Mouse (Mus musculus): ENCODE data around the gene Gm11562. TPM values are rescaled to one million over a fixed set of nuclear protein-coding genes. Genes with fewer than 3 reads are reported as not detected.
"Not testable (repeated sequence)": the region's sequence is repeated elsewhere in the genome, so short reads cannot be mapped to it uniquely, and the experiment has no call there.

Gene Gm11562
- not detected in 2 replicates for polyA plus RNA-seq (2014; fragmentation: Nextera tagmentation; extraction: Ambion mirVana)

- WGBS: 88% methylated on average over 2 of the region's 2 CpGs
- H3K27me3 ChIP-seq (ENCODE audit: control insufficient read depth, insufficient read depth, low read length): no peaks in the 10 kb centered on the region
- no peak within 1 kb of the TSS for H3K27ac ChIP-seq (ENCODE audit: low read depth, low read length)
- no peak for ATAC-seq (ENCODE audit: low FRiP score)
- H3K4me2 ChIP-seq: no peak within 1 kb of the TSS
- no peak within 1 kb of the TSS for H3K9ac ChIP-seq (ENCODE audit: low read length)
- no peaks in the 10 kb centered on the region for H3K9me3 ChIP-seq (ENCODE audit: control insufficient read depth, low read length)
- no peaks in the 10 kb centered on the region for H3K4me1 ChIP-seq (ENCODE audit: control insufficient read depth, insufficient read depth, low read length)
- DNase-seq (ENCODE audit: low spot score, missing footprints): no peak
- no peaks in the 10 kb centered on the region for H3K36me3 ChIP-seq (ENCODE audit: control insufficient read depth, insufficient read depth, low read length)
- H3K4me3 ChIP-seq (ENCODE audit: low read depth, low read length): no peak within 1 kb of the TSS
These were observed at the start of gene Gm11562 for GRCm38 (mm10) chr11:99620335-99620734. TSS of gene Gm11562 (minus strand) at chr11:99620435.

- H3K4me1 ChIP-seq (ENCODE audit: control insufficient read depth, insufficient read depth, low read length): no peaks in the 10 kb centered on the region
- no peaks in the 10 kb centered on the region for H3K9me3 ChIP-seq (ENCODE audit: control insufficient read depth, low read length)
- no peaks in the 10 kb centered on the region for H3K27me3 ChIP-seq (ENCODE audit: control insufficient read depth, insufficient read depth, low read length)
- DNase-seq (ENCODE audit: low spot score, missing footprints) (no peak), ATAC-seq (ENCODE audit: low FRiP score) (no peak)
- no peak within 1 kb of the TSS for H3K4me3 ChIP-seq (ENCODE audit: low read depth, low read length)
- no peak within 1 kb of the TSS for H3K4me2 ChIP-seq
- H3K36me3 ChIP-seq (ENCODE audit: control insufficient read depth, insufficient read depth, low read length): no peaks in the 10 kb centered on the region
- H3K27ac ChIP-seq (ENCODE audit: low read depth, low read length): no peak within 1 kb of the TSS
- no peak within 1 kb of the TSS for H3K9ac ChIP-seq (ENCODE audit: low read length)
These were observed 45.6 kb upstream of the Gm11562 start, which contains the start of gene Krtap4-6 for GRCm38 (mm10) chr11:99665860-99666259. TSS of gene Krtap4-6 (minus strand) at chr11:99665960.

- 88% methylated on average over 10 of the region's 10 CpGs for WGBS
- no peak overlapping the region for H3K27ac ChIP-seq (ENCODE audit: low read depth, low read length)
- H3K4me3 ChIP-seq (ENCODE audit: low read depth, low read length): no peak overlapping the region
- DNase-seq (ENCODE audit: low spot score, missing footprints) (no peak), ATAC-seq (ENCODE audit: low FRiP score) (no peak)
- H3K9me3 ChIP-seq (ENCODE audit: control insufficient read depth, low read length): no peaks in the 10 kb centered on the region
- no peak overlapping the region for H3K9ac ChIP-seq (ENCODE audit: low read length)
- H3K27me3 ChIP-seq (ENCODE audit: control insufficient read depth, insufficient read depth, low read length): no peaks in the 10 kb centered on the region
- H3K4me2 ChIP-seq: no peak overlapping the region
- no peaks in the 10 kb centered on the region for H3K36me3 ChIP-seq (ENCODE audit: control insufficient read depth, insufficient read depth, low read length)
- H3K4me1 ChIP-seq (ENCODE audit: control insufficient read depth, insufficient read depth, low read length): no peaks in the 10 kb centered on the region
These were observed 42.6 kb upstream of the Gm11562 start for GRCm38 (mm10) chr11:99662802-99663201.

GRCm38 (mm10) chr11:99659256-99659655 lies 39.0 kb upstream of the Gm11562 start:
- 92% methylated on average over 4 of the region's 4 CpGs for WGBS
- Histone ChIP-seq H3K4me3 (ENCODE audit: low read depth, low read length) (no peak overlapping the region), H3K36me3 (ENCODE audit: control insufficient read depth, insufficient read depth, low read length) (no peaks in the 10 kb centered on the region), H3K27ac (ENCODE audit: low read depth, low read length) (no peak overlapping the region), H3K4me1 (ENCODE audit: control insufficient read depth, insufficient read depth, low read length) (no peaks in the 10 kb centered on the region), H3K27me3 (ENCODE audit: control insufficient read depth, insufficient read depth, low read length) (no peaks in the 10 kb centered on the region), H3K9me3 (ENCODE audit: control insufficient read depth, low read length) (no peaks in the 10 kb centered on the region), H3K9ac (ENCODE audit: low read length) (no peak overlapping the region), H3K4me2 (no peak overlapping the region)
- ATAC-seq (ENCODE audit: low FRiP score): no peak
- DNase-seq (ENCODE audit: low spot score, missing footprints): no peak

GRCm38 (mm10) chr11:99658467-99659010 lies 38.3 kb upstream of the Gm11562 start, which contains the start of gene Gm11563:
TSS of gene Gm11563 (minus strand) at chr11:99658960.
- not testable (repeated sequence) for H3K4me2 ChIP-seq; H3K4me3 ChIP-seq (ENCODE audit: low read depth, low read length); H3K4me1 ChIP-seq (ENCODE audit: control insufficient read depth, insufficient read depth, low read length); ATAC-seq (ENCODE audit: low FRiP score); H3K9ac ChIP-seq (ENCODE audit: low read length); H3K9me3 ChIP-seq (ENCODE audit: control insufficient read depth, low read length); H3K36me3 ChIP-seq (ENCODE audit: control insufficient read depth, insufficient read depth, low read length); DNase-seq (ENCODE audit: low spot score, missing footprints); H3K27me3 ChIP-seq (ENCODE audit: control insufficient read depth, insufficient read depth, low read length); H3K27ac ChIP-seq (ENCODE audit: low read depth, low read length)
- WGBS: 68% methylated on average over 10 of the region's 10 CpGs

- Histone ChIP-seq H3K4me1 (ENCODE audit: control insufficient read depth, insufficient read depth, low read length) (no peaks in the 10 kb centered on the region), H3K4me2 (no peak overlapping the region), H3K27ac (ENCODE audit: low read depth, low read length) (no peak overlapping the region), H3K36me3 (ENCODE audit: control insufficient read depth, insufficient read depth, low read length) (no peaks in the 10 kb centered on the region), H3K9ac (ENCODE audit: low read length) (no peak overlapping the region), H3K9me3 (ENCODE audit: control insufficient read depth, low read length) (no peaks in the 10 kb centered on the region), H3K4me3 (ENCODE audit: low read depth, low read length) (no peak overlapping the region), H3K27me3 (ENCODE audit: control insufficient read depth, insufficient read depth, low read length) (no peaks in the 10 kb centered on the region)
- no peak for DNase-seq (ENCODE audit: low spot score, missing footprints)
- WGBS: 57% methylated on average over 5 of the region's 5 CpGs
- no peak for ATAC-seq (ENCODE audit: low FRiP score)
These were observed 36.8 kb upstream of the Gm11562 start for GRCm38 (mm10) chr11:99657051-99657450.

GRCm38 (mm10) chr11:99650136-99650535 lies 29.9 kb upstream of the Gm11562 start, which contains the start of gene Gm11555:
TSS of gene Gm11555 (minus strand) at chr11:99650236.
- no peaks in the 10 kb centered on the region for H3K36me3 ChIP-seq (ENCODE audit: control insufficient read depth, insufficient read depth, low read length)
- no peak within 1 kb of the TSS for H3K27ac ChIP-seq (ENCODE audit: low read depth, low read length)
- H3K27me3 ChIP-seq (ENCODE audit: control insufficient read depth, insufficient read depth, low read length): no peaks in the 10 kb centered on the region
- H3K9ac ChIP-seq (ENCODE audit: low read length): no peak within 1 kb of the TSS
- no peak within 1 kb of the TSS for H3K4me3 ChIP-seq (ENCODE audit: low read depth, low read length)
- no peak within 1 kb of the TSS for H3K4me2 ChIP-seq
- WGBS: 81% methylated on average over 2 of the region's 2 CpGs
- no peaks in the 10 kb centered on the region for H3K4me1 ChIP-seq (ENCODE audit: control insufficient read depth, insufficient read depth, low read length)
- no peaks in the 10 kb centered on the region for H3K9me3 ChIP-seq (ENCODE audit: control insufficient read depth, low read length)
- DNase-seq (ENCODE audit: low spot score, missing footprints): no peak
- no peak for ATAC-seq (ENCODE audit: low FRiP score)

GRCm38 (mm10) chr11:99646444-99646843 lies 26.2 kb upstream of the Gm11562 start:
- WGBS: 92% methylated on average over 15 of the region's 15 CpGs
- DNase-seq (ENCODE audit: low spot score, missing footprints) (no peak), ATAC-seq (ENCODE audit: low FRiP score) (no peak)
- H3K4me1 ChIP-seq (ENCODE audit: control insufficient read depth, insufficient read depth, low read length): no peaks in the 10 kb centered on the region
- H3K27ac ChIP-seq (ENCODE audit: low read depth, low read length): no peak overlapping the region
- no peaks in the 10 kb centered on the region for H3K27me3 ChIP-seq (ENCODE audit: control insufficient read depth, insufficient read depth, low read length)
- no peak overlapping the region for H3K9ac ChIP-seq (ENCODE audit: low read length)
- no peaks in the 10 kb centered on the region for H3K36me3 ChIP-seq (ENCODE audit: control insufficient read depth, insufficient read depth, low read length)
- H3K9me3 ChIP-seq (ENCODE audit: control insufficient read depth, low read length): no peaks in the 10 kb centered on the region
- no peak overlapping the region for H3K4me3 ChIP-seq (ENCODE audit: low read depth, low read length)
- H3K4me2 ChIP-seq: no peak overlapping the region

- H3K9me3 ChIP-seq (ENCODE audit: control insufficient read depth, low read length): no peaks in the 10 kb centered on the region
- no peaks in the 10 kb centered on the region for H3K4me1 ChIP-seq (ENCODE audit: control insufficient read depth, insufficient read depth, low read length)
- no peak overlapping the region for H3K9ac ChIP-seq (ENCODE audit: low read length)
- H3K27me3 ChIP-seq (ENCODE audit: control insufficient read depth, insufficient read depth, low read length): no peaks in the 10 kb centered on the region
- H3K36me3 ChIP-seq (ENCODE audit: control insufficient read depth, insufficient read depth, low read length): no peaks in the 10 kb centered on the region
- H3K4me3 ChIP-seq (ENCODE audit: low read depth, low read length): no peak overlapping the region
- ATAC-seq (ENCODE audit: low FRiP score) (no peak), DNase-seq (ENCODE audit: low spot score, missing footprints) (no peak)
- WGBS: 86% methylated on average over 3 of the region's 3 CpGs
- H3K27ac ChIP-seq (ENCODE audit: low read depth, low read length): no peak overlapping the region
- H3K4me2 ChIP-seq: no peak overlapping the region
These were observed 24.1 kb upstream of the Gm11562 start for GRCm38 (mm10) chr11:99644351-99644750.

Data from midbrain, embryonic 11.5 days (tissue).